Mouse (Mus musculus): Measurements from ENCODE around the gene Il1r1. TPM values are rescaled to one million over a fixed set of nuclear protein-coding genes. Genes with fewer than 3 reads are reported as not detected.

The Il1r1 gene
- 8.6 and 11.7 TPM in 2 replicates for polyA plus RNA-seq (2012; rRNA removed; ENCODE audit: low replicate concordance)

DNA sequence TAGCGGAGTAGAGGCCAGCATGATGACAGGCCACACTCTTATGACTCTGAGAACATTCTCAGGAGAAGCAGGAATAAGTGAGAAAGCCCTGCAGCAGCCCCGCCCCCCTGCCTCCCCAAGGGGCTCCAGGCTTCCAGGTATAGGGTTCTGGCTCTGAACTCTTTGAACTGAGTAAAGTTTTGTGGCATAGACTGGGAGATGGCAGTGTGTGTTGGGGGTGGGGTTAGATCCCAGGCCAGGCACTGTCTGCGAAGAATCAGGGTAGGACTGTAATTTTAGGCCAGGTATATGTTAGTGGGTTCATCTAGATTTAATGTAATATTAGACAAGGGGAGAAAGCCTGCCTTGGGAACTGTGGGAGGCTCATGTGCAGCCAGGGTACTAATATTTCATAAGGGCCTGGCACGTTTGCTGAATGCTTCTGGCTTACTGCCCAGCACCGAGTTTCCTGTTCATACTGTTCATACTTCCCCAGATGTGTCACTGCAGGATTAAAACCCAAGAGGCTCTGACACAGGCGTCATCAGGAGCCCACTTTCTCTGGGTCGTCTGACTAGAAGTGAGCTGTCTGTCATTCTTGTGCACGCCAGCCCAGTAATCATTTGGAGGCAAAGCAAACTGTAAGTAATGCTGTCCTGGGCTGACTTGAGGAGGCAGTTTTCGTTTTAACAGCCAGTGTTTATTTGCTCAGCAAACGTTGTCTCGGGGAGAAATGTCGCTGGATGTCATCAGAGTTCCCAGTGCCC lies at the start of gene Il1r1:
Gene Il1r1 (plus strand): TSS at position 542 of the 746 bp plus-strand sequence.

DNA sequence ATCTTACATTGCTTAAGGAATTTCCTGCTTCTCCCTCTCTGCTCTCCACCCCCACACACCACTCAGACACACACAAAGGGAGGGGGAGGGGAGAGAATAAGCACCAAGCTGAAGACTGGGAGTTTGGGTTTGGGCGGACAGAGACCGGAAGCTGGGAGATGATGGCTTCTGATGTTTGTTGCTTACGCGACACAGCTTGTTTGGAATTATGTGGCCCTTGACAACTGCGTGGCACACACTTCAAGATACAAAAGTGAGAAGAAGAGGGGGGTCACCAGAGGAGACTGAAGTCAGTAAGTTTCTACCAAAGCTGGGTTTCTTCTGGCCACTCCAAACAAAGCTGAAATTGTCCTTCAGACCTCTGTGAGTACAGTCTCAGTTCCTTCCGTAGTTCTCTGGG lies 99.6 kb downstream of the Il1r1 start, which contains the start of gene Il1rl2:
Gene Il1rl2 (plus strand): TSS at position 154 of the 400 bp plus-strand sequence.

Other genes starting within 250 kb of the Il1r1 start
- gene Il1r2, start 151.0 kb upstream of the Il1r1 start, polyA plus RNA-seq (2012; rRNA removed; ENCODE audit: low replicate concordance), result 4.3 and 15.5 TPM in 2 replicates
- gene Il1rl2, start 99.5 kb downstream of the Il1r1 start, polyA plus RNA-seq (2012; rRNA removed; ENCODE audit: low replicate concordance), result 7.8 and 17.5 TPM in 2 replicates
- 1.5 and 3.5 TPM in 2 replicates for gene Il1rl1, start 204.5 kb downstream of the Il1r1 start, polyA plus RNA-seq (2012; rRNA removed; ENCODE audit: low replicate concordance)
- gene Il18r1, start 240.5 kb downstream of the Il1r1 start, polyA plus RNA-seq (2012; rRNA removed; ENCODE audit: low replicate concordance), result 2.1 and 4.0 TPM in 2 replicates